Mouse (Mus musculus) midbrain, embryonic 10.5 days (tissue): Measurements from ENCODE around the gene Zfp689. TPM values are rescaled to one million over a fixed set of nuclear protein-coding genes. Genes with fewer than 3 reads are reported as not detected.

Experiments
- DNase-seq: peaks from one replicate; pipeline ENCODE4 v3.0.0-alpha.2; 2017; ENCODE audit warnings: low spot score
- H3K27ac ChIP-seq: fragments of 300-500 bp; sonication (generic); replicated peaks from 2 replicates; pipeline ENCODE4 v1.5.1; 2016; ENCODE audit warnings: mild to moderate bottlenecking
- H3K27me3 ChIP-seq: fragments of 300-500 bp; sonication (generic); 2 replicates; pipeline ENCODE4 v1.6.1; 2016; ENCODE audit warnings: low read depth, mild to moderate bottlenecking; ENCODE audit not compliant: poor library complexity, severe bottlenecking
- H3K36me3 ChIP-seq: fragments of 300-500 bp; sonication (generic); 2 replicates; pipeline ENCODE4 v1.6.1; 2016; ENCODE audit warnings: mild to moderate bottlenecking, moderate library complexity
- H3K4me1 ChIP-seq: fragments of 300-500 bp; sonication (generic); 2 replicates; pipeline ENCODE4 v1.6.1; 2016
- H3K4me3 ChIP-seq: fragments of 300-500 bp; sonication (generic); 2 replicates; pipeline ENCODE4 v1.5.1; 2016; ENCODE audit warnings: mild to moderate bottlenecking, moderate library complexity
- H3K9me3 ChIP-seq: fragments of 300-500 bp; sonication (generic); replicated peaks from 2 replicates; pipeline ENCODE4 v1.6.1; 2016; ENCODE audit warnings: mild to moderate bottlenecking
- WGBS: fragments of 180-500 bp; shearing (Covaris S2); methylation state at CpG from one replicate; pipeline ENCODE4 v1.1.7; 2016; 5-methylcytosine and 5-hydroxymethylcytosine counted together
- polyA plus RNA-seq: library from polyadenylated mRNA; unstranded; fragments of >200 nt; fragmentation: Nextera tagmentation; extraction: Ambion mirVana; gene quantifications from 2 replicates; pipeline ENCODE4 v1.2.1, GENCODE M21; 2016

The Zfp689 gene
- polyA plus RNA-seq, 1 experiment from 2014 or later = 13.9 TPM

DNA sequence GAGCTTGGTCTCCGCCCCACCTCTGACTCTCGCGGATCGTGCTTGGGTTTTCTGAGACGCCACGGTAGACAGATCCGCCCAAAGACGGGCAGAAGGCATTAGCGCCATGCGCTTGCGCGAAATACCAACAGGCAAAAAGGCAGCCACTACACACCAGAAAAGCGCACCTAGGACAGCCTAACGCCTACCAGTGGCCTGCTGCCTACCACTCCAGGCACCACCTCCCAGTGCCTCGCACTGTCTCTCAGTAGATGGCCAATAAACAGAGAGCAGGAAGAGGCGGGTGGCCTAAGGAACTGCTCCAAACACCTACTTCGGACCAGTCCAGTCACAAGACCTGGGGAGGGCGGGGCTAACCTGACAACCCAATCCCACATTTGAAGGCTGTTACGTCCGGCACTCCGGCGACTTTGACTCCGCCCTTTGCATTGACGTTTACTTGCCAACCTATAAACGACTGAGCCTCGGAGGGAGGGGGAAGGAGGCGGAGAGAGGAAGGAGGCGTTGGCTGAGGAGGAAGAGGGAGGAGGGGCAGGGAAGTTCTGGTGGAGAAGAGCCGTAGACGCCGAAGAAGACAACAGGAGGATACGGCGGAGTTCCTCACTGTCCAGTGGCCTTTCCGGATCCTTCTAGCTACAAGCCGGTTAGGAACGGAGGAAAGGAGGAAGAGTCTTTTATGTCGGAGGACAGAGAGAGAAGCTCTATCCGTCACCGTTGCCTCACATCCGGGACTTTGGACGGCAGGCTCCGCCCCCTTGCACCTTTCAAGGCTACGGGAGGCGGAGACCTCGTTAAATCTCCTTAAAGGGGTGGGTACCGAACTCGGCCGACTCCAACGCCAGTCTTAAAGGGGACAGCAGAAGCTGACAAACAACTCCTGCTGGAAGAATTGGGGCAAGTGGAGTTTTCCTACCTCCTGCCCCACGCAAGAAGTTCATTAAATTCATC is 29.0 kb upstream of the Zfp689 start:
- H3K9me3 ChIP-seq = no peaks in the 10 kb centered on the region
- peaks cover 37% of the 10 kb centered on the region for H3K4me1 ChIP-seq
- peaks cover 72% of the 10 kb centered on the region for H3K36me3 ChIP-seq
- peak; percentile 98 for DNase-seq
- peak overlapping the region; percentile 93 for H3K27ac ChIP-seq
- under 1% methylated on average over 50 of the region's 50 CpGs for WGBS
- peak overlapping the region; percentile 98 for H3K4me3 ChIP-seq
- H3K27me3 ChIP-seq = no peaks in the 10 kb centered on the region

DNA sequence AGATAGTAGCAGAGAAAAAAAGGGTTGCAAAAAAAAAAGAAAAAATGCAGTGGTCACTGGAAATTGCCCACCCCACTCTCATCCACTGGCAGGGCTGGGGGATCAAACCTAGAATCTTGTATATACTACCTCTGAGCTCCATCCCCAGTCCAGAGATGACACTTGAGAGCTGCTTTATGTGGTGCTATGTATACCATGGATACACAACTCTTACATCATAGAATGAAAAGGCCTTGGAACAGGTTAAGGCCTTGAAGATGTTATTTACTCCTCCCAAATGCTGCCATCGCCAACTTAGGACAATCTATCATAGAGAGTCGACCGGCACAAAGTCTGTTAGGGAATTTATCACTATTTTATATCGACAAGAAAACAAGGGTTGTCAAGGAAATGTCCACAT is 27.9 kb upstream of the Zfp689 start:
- H3K36me3 ChIP-seq = peaks cover 61% of the 10 kb centered on the region
- H3K9me3 ChIP-seq = no peaks in the 10 kb centered on the region
- no peak overlapping the region for H3K27ac ChIP-seq

DNA sequence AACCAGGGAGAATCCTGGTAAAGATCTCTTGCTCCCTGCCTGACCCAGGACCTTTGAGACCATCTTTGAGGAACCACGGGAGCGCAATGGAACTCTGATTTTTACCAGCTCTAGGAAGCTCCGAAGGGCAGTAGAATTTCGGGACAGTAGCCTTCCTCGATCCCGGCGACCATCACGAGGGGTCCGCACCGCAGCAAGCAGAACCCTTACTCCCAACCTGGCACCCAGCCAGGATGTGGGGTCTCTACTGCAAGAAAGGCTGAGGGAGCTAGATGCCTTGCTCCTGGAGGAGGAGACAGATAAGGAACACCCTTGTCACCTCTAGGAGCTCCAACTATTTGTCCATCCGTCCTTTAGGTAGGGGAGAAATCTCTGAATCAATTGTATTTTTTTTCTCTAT is 27.4 kb upstream of the Zfp689 start:
- peaks cover 48% of the 10 kb centered on the region for H3K4me1 ChIP-seq
- H3K4me3 ChIP-seq = no peak overlapping the region
- no peak for DNase-seq
- H3K36me3 ChIP-seq = peaks cover 56% of the 10 kb centered on the region
- H3K27ac ChIP-seq = no peak overlapping the region
- WGBS = 96% methylated on average over 11 of the region's 11 CpGs
- no peaks in the 10 kb centered on the region for H3K27me3 ChIP-seq
- no peaks in the 10 kb centered on the region for H3K9me3 ChIP-seq

More for the DNA sequence above, 27.9 kb upstream of the Zfp689 start:
- DNase-seq = no peak
- 87% methylated on average over 4 of the region's 4 CpGs for WGBS
- Histone ChIP-seq H3K4me1 (peaks cover 46% of the 10 kb centered on the region), H3K27me3 (no peaks in the 10 kb centered on the region), H3K4me3 (peak overlapping the region; percentile 98)

DNA sequence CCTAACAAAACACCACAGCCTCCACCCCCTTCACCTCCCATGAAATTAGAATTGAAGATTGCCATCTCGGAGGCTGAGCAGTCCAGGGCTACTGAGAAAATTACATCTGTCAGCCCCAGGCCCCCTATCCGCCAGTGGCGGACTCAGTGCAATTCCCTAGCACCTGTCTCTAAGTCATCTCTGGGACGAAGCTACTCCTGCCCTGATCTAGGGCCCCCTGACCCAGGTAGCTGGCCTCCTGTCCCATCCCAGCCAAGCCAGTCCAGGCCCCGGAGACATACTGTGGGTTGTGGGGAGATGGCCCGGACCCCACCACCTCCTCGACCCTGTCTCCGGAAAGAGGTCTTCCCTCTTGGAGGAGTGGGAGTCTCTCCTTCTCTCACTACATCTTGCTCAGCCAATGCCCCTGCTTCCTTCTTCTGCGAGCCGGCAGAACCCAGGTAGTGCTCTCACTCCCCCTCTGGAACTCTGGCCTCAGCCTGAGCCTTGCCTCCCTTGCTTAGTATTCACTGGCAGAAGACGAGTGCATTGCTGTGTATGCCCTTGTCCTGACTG is 26.3 kb upstream of the Zfp689 start:
- Histone ChIP-seq H3K36me3 (peaks cover 45% of the 10 kb centered on the region), H3K4me3 (no peak overlapping the region), H3K9me3 (no peaks in the 10 kb centered on the region), H3K4me1 (peaks cover 39% of the 10 kb centered on the region), H3K27me3 (no peaks in the 10 kb centered on the region), H3K27ac (no peak overlapping the region)
- no peak for DNase-seq
- WGBS = 94% methylated on average over 11 of the region's 11 CpGs

DNA sequence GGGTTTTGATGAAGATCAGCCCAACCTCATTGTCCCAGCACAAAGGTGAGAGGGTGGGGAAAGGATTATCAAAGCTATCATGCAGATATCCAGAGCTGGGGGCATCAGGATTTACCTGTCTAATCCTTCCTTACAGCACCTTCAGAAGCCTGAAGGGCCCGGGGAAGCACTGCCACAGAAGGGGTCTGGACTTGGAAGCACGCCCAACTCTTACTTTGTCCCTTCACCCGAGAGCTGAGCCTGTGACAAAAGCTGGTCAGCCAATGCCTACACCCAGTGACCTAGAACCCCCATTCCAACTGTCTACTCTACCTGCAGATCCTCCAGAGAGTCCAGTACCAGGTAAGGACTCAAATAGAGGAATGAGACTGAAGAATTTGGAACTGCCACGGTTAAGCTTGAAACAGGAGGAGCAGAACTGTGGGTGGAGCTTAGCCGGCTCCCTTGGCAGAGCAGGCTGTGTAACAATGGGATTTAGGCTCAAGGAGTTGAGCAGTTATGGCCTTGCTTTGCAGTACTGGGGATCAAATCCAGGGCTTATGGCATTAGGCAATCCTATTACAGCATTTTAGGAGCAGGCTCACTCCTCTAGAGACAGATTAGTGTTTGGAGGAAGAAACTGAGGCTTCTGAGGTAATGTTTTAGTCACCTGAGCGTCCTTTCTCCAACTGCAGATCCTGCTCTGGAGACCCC is 25.6 kb upstream of the Zfp689 start:
- Histone ChIP-seq H3K27ac (no peak overlapping the region), H3K36me3 (peaks cover 43% of the 10 kb centered on the region), H3K4me3 (peak overlapping the region; percentile 14; the same call in 1 of the 2 replicates), H3K4me1 (peaks cover 39% of the 10 kb centered on the region), H3K9me3 (no peaks in the 10 kb centered on the region), H3K27me3 (no peaks in the 10 kb centered on the region)
- WGBS = 84% methylated on average over 6 of the region's 6 CpGs
- no peak for DNase-seq

DNA sequence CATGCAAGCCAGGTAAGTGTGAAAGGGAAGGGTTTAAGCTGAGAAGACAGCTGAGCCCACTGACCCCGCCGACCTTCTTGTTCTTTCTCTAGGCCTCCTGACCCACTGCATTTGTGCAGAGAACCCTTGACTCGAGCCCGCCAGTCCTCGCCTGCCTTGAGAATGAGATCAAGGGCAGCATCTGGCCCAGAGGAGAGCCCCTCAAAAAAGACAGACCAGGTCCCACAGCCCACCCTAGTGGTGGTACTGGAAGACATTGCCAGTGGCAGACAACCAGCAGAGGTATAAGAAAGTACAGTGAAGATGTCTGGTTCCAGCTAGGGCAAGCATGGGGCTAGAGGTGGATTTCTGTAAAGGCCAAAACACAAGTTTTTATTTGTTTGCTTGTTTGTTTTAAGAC is 24.7 kb upstream of the Zfp689 start:
- H3K36me3 ChIP-seq = peaks cover 51% of the 10 kb centered on the region
- DNase-seq = no peak
- peak overlapping the region; percentile 16; the same call in 1 of the 2 replicates for H3K4me3 ChIP-seq
- no peak overlapping the region for H3K27ac ChIP-seq
- peaks cover 41% of the 10 kb centered on the region for H3K4me1 ChIP-seq
- H3K9me3 ChIP-seq = no peaks in the 10 kb centered on the region
- 80% methylated on average over 5 of the region's 5 CpGs for WGBS
- H3K27me3 ChIP-seq = no peaks in the 10 kb centered on the region

DNA sequence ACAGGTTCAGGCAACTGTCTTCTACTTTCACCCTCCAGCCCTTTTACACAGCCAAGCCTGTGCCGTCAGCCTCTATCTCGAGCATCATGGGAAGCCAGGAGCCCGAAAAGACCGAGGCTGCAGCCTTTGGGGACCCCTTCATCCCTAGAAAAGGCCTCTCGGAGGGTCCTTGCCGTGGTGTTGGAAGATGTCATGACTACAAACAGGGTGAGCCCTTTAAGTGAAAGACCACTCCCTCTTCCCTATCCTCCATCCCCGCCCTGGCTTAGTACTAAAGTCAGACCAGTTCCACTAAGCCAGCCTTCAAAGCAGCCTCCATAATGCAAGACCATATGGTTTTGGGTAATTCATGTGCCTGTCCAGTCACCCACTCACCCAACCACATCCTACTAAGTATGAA is 23.1 kb upstream of the Zfp689 start:
- DNase-seq = no peak
- peaks cover 34% of the 10 kb centered on the region for H3K4me1 ChIP-seq
- no peaks in the 10 kb centered on the region for H3K27me3 ChIP-seq
- WGBS = 4% methylated on average over 7 of the region's 7 CpGs
- peaks cover 65% of the 10 kb centered on the region for H3K36me3 ChIP-seq
- H3K9me3 ChIP-seq = no peaks in the 10 kb centered on the region; the same call in 1 of the 2 replicates
- H3K4me3 ChIP-seq = peak overlapping the region; percentile 92
- H3K27ac ChIP-seq = peak overlapping the region; percentile 97

DNA sequence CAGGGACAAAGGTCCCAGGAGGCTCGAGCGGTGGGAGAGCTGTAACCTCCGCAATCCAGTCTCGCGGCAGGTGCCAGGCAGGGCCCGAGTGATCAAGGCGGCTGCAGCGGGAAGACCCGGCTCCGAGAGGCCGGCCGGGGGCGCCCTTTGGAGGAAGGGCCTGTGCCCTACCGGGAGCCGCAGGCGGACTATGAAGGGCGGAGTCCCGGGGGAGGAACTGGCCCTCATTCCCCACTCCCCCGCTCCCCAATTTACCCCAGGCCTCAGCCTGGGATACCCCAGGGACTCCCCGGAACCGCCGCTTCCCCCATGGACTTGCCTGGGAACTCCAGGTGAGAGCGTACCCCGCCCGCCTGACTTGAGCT is 22.7 kb upstream of the Zfp689 start:
- H3K9me3 ChIP-seq = no peaks in the 10 kb centered on the region; the same call in 1 of the 2 replicates
- WGBS = under 1% methylated on average over 24 of the region's 25 CpGs
- no peak for DNase-seq
- H3K4me1 ChIP-seq = peaks cover 30% of the 10 kb centered on the region
- H3K27ac ChIP-seq = peak overlapping the region; percentile 97
- peaks cover 65% of the 10 kb centered on the region for H3K36me3 ChIP-seq
- no peaks in the 10 kb centered on the region for H3K27me3 ChIP-seq
- H3K4me3 ChIP-seq = peak overlapping the region; percentile 92

DNA sequence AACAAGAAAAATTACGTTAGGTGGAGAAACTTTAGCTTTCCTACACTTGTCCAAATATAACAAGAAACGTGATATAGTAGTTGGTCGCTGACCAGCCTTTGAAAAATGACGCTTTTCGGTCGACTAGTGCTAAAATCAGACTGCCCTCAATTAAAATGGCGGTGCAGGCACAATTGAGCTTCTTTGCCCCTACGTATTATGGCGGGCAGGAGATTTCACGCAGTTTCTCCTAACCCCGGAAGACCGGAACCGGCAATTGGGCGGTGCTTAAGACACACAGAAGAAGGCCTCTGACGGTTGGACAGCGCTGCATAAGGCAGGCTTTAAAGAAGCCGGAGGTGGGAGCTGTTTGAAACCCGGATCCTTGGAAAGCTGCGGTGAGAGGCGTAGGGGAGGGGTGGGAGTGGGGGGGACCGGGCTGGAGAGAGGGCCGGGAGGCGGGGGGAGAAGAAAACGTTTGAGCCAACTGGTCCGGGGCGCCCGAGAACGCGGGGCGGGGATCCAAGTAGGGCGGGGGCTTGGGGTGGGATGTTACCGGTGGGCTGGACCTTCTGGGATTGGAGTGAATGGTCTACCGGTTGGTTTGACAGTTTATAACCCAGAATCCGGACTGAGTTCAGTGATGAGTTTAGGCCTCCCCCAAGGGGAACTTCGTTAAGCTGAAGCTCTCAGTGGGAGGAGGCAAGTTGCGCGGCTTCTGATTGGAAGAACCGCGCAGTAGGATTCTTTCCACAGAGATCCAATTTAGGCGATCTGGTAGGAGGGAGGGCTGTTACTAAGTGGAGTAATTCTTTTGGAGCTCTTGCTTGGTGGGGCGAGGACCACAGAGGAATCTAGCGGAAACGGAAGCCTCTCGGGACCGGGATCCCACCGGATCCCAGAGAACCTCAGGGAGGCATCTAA is 22.0 kb upstream of the Zfp689 start:
- Histone ChIP-seq H3K9me3 (no peaks in the 10 kb centered on the region; the same call in 1 of the 2 replicates), H3K27me3 (no peaks in the 10 kb centered on the region), H3K4me1 (peaks cover 25% of the 10 kb centered on the region), H3K36me3 (peaks cover 65% of the 10 kb centered on the region), H3K4me3 (peak overlapping the region; percentile 92), H3K27ac (peak overlapping the region; percentile 97)
- DNase-seq = peak; percentile 90
- WGBS = 1% methylated on average over 44 of the region's 46 CpGs

DNA sequence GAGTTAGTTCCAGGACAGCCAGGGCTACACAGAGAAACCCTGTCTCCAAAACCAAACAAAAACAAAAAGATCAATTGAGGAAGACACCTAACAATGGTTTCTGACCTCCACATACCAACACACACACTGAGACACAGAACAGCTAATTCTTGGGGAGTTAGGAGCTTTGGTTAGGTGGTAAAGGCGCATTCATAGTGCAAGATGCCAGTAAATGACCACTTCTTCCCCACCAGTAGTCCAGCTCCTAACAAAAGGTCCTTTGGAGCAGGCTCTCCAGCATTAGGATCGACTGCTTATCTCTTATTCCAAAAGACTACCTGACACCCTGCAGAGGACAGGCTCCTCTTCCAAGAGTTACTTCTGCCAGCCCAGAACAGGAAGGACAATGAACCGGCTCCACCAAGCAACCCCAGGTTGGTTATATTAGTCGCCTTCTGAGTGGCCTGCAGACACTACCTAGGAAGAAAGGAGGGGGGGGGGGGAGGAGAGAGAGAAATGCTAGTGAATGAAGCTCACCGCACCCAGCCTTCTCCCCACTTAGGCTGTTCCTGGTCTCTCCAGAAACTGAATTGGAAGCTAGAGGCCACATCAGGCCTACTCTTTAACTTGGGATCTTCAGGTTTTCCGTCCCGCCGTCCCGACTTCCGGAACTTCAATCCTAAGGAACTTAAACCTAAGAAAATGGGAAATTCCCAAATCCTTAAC is 21.2 kb upstream of the Zfp689 start:
- peaks cover 65% of the 10 kb centered on the region for H3K36me3 ChIP-seq
- peak overlapping the region; percentile 92 for H3K4me3 ChIP-seq
- H3K27me3 ChIP-seq = no peaks in the 10 kb centered on the region
- H3K4me1 ChIP-seq = peaks cover 25% of the 10 kb centered on the region
- no peaks in the 10 kb centered on the region; the same call in 1 of the 2 replicates for H3K9me3 ChIP-seq
- WGBS = 9% methylated on average over 10 of the region's 10 CpGs
- H3K27ac ChIP-seq = peak overlapping the region; percentile 97
- DNase-seq = peak; percentile 50

DNA sequence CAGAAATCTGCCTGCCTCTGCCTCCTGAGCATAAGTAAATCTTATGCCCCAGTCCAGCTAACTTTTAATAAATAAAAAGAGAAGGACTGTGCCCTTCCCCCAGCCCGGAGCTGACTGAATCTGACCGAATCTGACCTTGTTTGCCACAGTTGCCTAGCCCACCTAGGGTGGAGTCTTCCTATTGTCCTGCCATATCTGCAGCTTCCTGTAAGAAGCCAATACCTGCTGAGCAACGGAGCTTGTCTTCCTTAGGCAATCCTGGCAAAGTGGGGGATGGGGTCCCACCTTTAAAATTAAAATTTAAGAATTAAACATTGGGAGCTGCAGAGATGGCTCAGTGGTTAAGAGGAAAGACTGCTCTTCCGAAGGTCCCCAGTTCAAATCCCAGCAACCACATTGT is 17.6 kb upstream of the Zfp689 start:
- 94% methylated on average over 4 of the region's 4 CpGs for WGBS
- H3K9me3 ChIP-seq = peaks cover 3% of the 10 kb centered on the region; the same call in 1 of the 2 replicates
- DNase-seq = no peak
- H3K27me3 ChIP-seq = no peaks in the 10 kb centered on the region
- H3K27ac ChIP-seq = no peak overlapping the region
- H3K4me3 ChIP-seq = no peak overlapping the region
- H3K36me3 ChIP-seq = peaks cover 78% of the 10 kb centered on the region
- H3K4me1 ChIP-seq = peaks cover 12% of the 10 kb centered on the region
